Mouse (Mus musculus) layer of hippocampus, adult 8-10 months (tissue): ENCODE measurements around the gene Mlh1. TPM values are rescaled to one million over a fixed set of nuclear protein-coding genes. Genes with fewer than 3 reads are reported as not detected.

ENCODE experiments used
- DNase-seq, 2 experiments: peaks; one replicate each; pipeline ENCODE4 v3.0.0; 2022; ENCODE audit warnings: low spot score in 2 of 2
- total RNA-seq, 4 experiments: library from RNA; stranded (reverse); gene quantifications; 2 replicates each; pipeline ENCODE4 v1.2.4; 2022

Gene Mlh1
- total RNA-seq, result 10 to 100 TPM; 13.5 to 18.4 (median 15.3) TPM

- DNase-seq, result peak; percentile 99
Observed at GRCm38 (mm10) chr9:111271434-111272160, at the start of gene Mlh1, which contains the start of gene Epm2aip1. Mlh1 (minus strand) TSS chr9:111271791. Epm2aip1 (plus strand) TSS chr9:111271929.

- no peak for DNase-seq
Observed at GRCm38 (mm10) chr9:111320912-111321311, 49.3 kb upstream of the Mlh1 start.

GRCm38 (mm10) chr9:111314219-111314618 lies 42.6 kb upstream of the Mlh1 start:
- peak in 1 of 2 experiments; percentile 80 for DNase-seq

- DNase-seq, result no peak
Observed at GRCm38 (mm10) chr9:111313793-111314192, 42.2 kb upstream of the Mlh1 start.

GRCm38 (mm10) chr9:111313299-111313698 lies 41.7 kb upstream of the Mlh1 start:
- no peak for DNase-seq

- no peak for DNase-seq
Observed at GRCm38 (mm10) chr9:111312442-111313141, 41.0 kb upstream of the Mlh1 start.

GRCm38 (mm10) chr9:111311843-111312441 lies 40.4 kb upstream of the Mlh1 start:
- DNase-seq, result no peak

- DNase-seq, result peak in 1 of 2 experiments; percentile 35
Observed at GRCm38 (mm10) chr9:111311031-111311842, 39.6 kb upstream of the Mlh1 start, which contains the start of gene Trank1. Trank1 (plus strand) TSS chr9:111311739.

GRCm38 (mm10) chr9:111306142-111306541 lies 34.6 kb upstream of the Mlh1 start:
- no peak for DNase-seq

GRCm38 (mm10) chr9:111304036-111304435 lies 32.4 kb upstream of the Mlh1 start:
- DNase-seq, result peak in 1 of 2 experiments; percentile 37

GRCm38 (mm10) chr9:111302196-111302831 lies 30.7 kb upstream of the Mlh1 start:
- DNase-seq, result peak in 1 of 2 experiments; percentile 34

GRCm38 (mm10) chr9:111298606-111299005 lies 27.0 kb upstream of the Mlh1 start:
- DNase-seq, result no peak

GRCm38 (mm10) chr9:111296433-111296832 lies 24.8 kb upstream of the Mlh1 start:
- no peak for DNase-seq

GRCm38 (mm10) chr9:111295323-111295722 lies 23.7 kb upstream of the Mlh1 start:
- no peak for DNase-seq

- no peak for DNase-seq
Observed at GRCm38 (mm10) chr9:111294911-111295310, 23.3 kb upstream of the Mlh1 start.

- DNase-seq, result no peak
Observed at GRCm38 (mm10) chr9:111293234-111293633, 21.6 kb upstream of the Mlh1 start.

GRCm38 (mm10) chr9:111290539-111291100 lies 19.0 kb upstream of the Mlh1 start:
- no peak for DNase-seq

GRCm38 (mm10) chr9:111289832-111290339 lies 18.3 kb upstream of the Mlh1 start:
- peak; percentile 85 to 96 for DNase-seq

GRCm38 (mm10) chr9:111289294-111289831 lies 17.8 kb upstream of the Mlh1 start:
- no peak for DNase-seq

- no peak for DNase-seq
Observed at GRCm38 (mm10) chr9:111287956-111288355, 16.4 kb upstream of the Mlh1 start.
